Mouse (Mus musculus) retina, postnatal 1 day (tissue): ENCODE data around the gene Aip.
"Not testable (repeated sequence)": the region's sequence is repeated elsewhere in the genome, so short reads cannot be mapped to it uniquely, and the experiment has no call there.

Experiments
- DNase-seq: peaks from one replicate; pipeline ENCODE4 v3.0.0-alpha.2; 2012

The Aip gene

DNA sequence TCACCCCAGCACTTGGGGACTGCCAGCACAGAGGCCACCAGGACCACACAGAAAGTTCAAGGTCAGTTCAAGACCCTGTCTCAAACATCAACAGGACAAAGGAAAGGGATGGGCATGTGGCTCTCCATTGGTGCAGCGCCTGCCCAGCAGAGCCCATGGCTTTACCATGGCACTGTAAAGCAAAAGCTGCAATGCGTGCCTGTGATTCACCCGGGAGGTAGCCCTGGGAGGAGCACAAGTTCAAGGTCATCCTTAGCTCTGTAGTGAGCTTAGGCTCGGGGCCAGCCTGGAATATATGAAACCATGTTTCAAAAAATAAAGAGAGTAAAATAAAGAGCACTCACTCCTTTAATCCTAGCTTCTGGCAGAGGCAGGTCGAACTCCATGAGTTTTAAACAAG lies 26.2 kb upstream of the Aip start:
- no peak for DNase-seq

DNA sequence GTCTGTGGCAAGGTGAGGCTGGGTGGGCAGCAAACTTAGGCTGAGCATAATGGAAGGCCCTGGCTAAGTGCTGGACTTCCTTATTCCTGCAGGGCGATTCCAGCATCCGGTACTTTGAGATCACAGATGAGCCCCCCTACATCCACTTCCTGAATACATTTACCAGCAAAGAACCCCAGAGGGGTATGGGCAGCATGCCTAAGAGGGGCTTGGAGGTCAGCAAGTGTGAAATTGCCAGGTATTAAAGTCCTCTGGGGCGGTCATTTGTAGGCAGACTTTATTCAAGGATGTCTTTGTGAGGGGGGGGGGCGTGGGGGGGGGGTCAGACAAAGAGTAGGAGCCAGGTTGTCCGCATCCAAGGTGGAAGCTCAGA lies 25.8 kb upstream of the Aip start:
- no peak for DNase-seq

DNA sequence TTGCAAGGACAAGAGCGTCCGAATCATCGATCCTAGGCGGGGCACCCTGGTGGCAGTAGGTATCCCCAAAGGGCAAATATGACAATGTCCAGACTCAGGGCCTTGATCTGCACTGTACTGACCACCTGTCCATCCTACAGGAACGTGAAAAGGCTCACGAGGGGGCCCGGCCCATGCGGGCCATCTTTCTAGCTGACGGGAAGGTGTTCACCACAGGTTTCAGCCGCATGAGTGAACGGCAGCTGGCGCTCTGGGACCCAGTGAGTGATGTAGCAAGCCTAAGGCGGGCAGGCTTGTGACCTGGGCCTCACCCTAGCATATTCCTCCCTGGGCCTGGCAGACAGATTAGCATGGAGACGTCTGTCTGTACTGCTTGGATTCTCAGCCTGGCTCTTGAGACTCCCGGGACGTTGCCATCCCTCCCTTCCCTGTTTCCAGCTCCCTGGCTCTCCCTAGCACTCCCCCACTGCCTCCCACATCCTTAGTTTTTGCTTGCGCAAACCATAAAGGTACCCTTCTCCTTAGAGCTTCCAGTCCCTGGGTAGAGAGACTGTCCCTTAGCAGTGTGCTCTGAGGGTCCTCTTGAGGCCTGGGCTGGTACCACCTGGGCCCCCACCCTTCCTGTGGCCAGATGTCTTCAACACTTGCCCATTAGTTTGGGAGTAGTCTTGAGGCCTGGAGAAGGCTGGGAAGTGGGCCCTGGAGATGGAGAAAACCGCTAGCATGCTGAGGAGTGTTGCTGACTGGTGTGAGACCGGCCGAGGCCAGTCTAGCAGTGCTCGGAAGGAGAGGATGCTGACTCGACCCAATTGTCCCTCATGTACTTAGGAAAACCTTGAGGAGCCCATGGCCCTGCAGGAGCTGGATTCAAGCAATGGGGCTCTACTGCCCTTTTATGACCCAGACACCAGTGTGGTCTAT lies 25.2 kb upstream of the Aip start:
- no peak for DNase-seq

DNA sequence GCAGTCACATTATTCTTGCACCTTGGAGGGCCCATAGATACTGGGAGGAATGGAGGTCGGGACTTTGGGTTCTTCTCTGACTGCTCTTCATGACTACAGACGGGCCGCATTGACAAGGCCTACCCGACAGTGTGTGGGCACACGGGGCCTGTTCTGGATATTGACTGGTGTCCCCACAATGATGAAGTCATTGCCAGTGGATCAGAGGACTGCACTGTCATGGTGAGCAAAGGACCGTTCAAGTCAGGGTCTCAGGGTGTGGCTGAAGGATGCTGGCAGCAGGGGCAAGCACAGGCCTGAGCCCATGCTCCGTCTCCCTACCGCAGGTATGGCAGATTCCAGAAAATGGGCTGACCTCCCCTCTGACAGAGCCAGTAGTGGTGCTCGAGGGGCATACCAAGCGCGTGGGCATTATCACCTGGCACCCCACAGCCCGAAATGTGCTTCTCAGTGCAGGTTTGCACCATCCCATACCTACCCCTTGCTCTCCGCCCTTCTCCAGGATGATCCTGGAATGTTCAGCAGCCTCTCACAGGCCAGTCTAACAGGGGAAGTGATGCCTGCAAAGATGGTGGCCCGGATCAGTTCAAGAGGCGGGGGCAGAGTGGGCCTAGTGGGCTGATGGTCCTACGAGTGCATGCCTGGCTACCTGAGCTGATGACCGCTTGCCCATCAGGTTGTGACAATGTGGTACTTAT lies 24.3 kb upstream of the Aip start:
- DNase-seq: no peak

DNA sequence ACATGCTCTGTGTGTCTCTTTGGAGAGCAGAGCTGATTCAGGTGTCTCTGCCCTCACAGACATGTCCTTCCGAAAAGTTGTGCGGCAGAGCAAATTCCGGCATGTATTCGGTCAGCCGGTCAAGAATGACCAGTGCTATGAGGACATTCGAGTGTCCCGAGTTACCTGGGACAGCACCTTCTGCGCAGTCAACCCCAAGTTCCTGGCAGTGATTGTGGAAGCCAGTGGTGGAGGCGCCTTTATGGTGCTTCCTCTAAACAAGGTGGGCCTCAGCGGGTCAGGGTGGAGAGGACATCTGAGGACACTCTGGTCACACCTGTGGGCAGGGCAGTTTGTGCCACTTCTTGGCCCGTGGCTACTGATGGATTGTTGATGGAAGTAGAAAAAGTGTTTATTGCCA lies 23.6 kb upstream of the Aip start:
- DNase-seq: no peak

DNA sequence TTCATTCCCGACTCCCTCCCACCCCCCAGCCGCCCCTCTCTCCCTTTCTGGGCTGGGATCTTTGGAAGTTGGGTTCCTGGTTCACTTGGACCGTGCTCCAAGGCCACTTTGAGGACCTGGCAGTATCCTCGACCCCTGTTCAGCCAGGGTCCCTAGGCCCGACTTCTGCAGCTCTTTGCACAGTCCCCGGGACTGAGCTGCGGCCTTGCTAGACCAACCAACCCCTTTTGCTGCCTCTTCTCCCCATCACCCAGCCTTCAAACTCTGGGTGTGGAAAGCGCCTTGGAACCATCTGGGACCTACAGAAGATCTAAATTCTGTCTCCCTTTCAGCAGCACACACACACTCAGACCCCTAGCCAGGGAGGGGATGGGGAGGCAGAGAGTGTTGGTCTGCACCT lies 23.2 kb upstream of the Aip start:
- no peak for DNase-seq

DNA sequence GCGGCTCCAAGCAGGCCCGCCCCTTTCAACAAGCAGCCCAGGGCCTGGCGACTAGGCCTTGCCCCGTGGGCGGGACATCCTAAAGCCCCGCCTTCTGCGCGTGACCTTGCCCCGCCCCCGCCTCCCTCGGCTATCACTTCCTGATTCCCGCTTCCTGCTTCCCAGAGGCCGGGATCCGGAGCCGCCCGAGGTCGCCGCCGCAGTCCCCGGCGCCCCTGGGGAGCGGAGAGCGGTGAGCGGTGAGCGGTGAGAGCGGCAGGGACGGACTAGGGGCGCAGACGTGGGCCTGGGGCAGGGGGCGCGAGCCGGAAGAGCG lies 22.8 kb upstream of the Aip start, which contains the start of gene Coro1b:
Gene Coro1b (plus strand): TSS at position 129 of the 316 bp plus-strand sequence.
- DNase-seq: peak; percentile 96

DNA sequence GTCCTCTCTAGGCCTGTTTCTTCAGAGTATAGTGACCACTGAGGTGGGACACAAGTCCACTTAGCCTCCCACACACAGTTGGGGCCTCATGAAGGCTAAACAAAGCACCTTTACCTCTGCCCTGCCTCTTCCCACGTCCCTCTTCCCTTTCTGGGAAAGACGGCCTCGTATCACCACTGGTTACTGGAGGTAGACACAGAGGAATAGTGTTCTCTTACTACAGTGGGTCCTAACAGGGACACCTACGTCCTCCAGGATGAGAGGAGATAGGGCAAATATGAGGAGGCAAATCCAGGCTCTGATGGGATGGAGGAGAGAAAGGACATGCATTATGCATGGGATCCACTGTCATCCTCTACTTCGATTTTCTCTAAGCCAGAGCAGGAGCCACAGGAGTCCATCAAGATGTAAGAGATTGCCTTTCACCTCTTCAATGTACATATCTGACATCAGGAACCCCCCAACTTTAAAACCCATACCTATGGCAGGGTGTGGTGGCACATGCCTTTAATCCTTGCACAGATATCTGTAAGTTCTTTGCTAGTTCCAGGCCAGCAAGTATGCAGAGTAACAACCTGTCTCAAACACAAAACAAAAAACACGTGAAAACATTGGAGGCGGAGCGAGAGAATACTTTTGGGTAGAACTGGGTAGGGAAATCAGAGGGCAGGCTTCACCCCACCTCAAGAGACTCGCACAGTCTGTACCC lies 22.3 kb upstream of the Aip start:
- no peak for DNase-seq

DNA sequence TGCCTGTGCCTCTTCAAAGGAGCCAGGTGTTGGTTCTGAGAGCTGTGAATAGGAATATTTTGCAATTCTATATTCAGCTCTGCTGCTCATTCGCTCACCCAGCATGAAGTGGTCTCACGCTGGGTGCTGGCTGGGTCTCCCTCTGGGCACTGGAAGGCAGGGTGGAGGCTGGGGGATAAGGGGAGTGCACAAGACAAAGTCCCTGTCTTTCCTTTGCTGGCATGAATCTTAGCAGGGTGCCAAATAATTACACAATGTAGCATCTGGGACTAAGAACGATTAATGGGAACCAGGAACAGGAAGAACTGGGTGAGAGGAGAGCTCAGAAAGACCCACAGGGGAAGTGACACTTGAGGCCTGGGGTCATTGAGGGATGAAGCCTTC lies 21.4 kb upstream of the Aip start:
- no peak for DNase-seq

DNA sequence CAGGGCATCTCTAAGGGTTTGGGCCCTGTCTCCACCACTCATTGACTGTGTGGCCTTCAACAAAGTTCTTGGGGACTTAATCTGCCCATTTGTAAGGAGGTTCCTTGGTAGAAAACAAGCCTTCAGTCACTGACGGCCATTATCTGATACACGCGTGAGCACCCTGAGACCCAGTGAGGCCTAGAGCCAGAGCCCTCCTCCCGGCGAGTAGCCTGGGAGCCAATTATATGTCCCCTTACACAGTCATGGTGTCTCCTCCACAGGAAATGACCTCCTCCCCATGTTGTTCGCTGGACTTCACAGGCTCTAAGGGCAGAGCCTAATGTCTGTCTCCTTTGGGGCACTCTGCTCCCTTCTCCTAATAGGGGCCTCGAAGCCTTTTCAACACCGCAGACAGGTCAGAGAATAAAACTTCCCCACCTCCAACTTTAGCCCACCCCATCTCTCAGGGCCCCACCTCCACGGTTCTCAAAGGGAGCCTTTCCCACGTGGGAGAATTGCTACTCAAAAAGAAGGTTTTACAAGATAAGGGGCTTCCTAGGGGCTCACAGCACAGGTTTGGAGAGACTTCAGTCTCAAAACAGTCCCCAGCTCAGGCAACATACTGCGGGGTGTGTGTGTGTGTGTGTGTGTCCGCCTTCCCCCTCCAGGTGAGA lies 20.8 kb upstream of the Aip start:
- DNase-seq: no peak

DNA sequence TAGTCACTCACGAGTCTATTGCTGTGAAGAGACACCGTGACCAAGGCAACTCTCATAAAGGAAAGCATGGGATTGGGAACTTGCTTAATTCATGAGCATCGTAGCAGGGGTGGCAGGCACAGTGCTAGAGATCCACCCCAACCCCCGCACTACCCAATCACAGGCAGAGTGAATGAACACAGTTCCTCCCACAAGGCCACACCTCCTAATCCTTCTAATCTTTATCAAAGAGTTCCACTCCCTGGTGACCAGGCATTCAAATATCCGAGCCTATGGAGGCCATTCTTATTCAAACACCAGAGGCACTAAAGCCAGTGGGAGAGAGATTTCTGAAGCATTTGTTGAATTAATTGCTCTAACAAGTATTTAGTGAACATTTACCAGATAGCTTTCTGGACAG lies 20.3 kb upstream of the Aip start:
- DNase-seq: no peak

DNA sequence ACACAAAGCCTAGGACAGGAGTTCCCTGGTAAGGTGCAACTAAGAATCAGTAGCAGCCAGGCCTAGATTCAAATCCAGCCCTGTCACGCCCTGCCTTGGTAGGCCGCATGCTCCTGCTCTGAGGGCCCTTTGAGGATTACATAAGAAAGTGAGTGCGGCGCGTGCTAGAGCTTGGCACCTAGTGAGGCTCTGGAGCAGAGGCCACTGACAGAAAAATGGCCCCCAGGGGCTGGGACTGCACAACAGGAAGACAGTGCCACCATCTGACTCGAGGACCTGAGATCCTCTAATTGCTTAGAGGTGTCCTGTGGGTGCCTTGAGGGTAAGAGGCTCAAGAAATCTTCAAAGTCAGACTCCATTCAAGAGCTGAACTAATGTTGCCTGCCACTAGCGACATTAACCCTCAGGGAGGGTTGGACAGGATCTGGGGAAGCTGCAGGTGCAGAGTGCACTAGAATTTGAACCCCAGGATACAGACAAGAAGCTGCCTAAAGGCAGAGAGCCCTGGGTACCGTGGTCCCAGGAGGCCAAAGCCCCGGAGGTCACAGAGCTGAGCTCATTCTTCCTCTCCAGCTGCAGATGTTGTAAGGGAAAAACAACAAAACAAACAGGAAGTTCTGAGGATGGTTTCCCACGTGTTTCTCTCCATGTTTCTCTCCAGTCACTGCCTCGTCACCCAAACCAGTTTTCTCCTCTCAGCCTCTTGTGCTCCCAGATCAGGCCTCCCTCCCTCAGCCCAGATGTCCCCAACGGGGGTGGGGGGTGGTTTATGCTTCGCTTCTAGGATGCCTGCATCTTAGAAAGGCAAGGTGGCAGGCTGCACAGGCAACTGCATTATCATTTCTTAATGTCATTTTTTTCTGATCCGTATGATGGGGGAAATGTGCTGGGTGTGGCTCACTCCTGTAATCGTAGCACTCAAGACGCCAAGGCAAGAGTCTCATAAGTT lies 19.2 kb upstream of the Aip start:
- no peak for DNase-seq

DNA sequence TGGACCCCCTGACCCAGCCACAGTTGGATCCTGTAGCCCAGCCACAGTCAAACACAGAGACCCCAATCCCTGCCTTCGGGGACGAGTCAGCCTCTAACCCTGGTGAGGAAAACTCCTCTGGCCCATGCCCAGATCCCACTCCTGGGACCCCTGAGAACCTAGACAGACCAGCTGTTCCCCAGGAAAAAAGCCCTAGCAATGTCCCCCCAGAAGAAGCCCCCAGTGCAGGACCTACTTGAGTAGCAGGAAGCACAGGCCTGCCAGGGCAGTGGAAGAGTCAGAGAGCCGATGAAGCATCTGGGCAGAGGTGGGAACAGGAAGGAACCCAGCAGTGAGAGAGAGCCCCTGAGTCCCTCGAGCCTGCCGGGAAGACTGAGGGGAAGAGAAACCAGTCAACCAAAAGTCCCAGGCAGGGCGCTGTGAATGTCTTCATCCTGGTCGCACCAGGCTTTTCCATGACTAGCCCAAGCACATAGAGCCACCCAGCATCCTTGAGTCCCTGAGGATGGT lies 18.2 kb upstream of the Aip start, which contains the start of gene Cabp4:
Gene Cabp4 (minus strand): TSS at position 275 of the 510 bp plus-strand sequence.
- no peak for DNase-seq

DNA sequence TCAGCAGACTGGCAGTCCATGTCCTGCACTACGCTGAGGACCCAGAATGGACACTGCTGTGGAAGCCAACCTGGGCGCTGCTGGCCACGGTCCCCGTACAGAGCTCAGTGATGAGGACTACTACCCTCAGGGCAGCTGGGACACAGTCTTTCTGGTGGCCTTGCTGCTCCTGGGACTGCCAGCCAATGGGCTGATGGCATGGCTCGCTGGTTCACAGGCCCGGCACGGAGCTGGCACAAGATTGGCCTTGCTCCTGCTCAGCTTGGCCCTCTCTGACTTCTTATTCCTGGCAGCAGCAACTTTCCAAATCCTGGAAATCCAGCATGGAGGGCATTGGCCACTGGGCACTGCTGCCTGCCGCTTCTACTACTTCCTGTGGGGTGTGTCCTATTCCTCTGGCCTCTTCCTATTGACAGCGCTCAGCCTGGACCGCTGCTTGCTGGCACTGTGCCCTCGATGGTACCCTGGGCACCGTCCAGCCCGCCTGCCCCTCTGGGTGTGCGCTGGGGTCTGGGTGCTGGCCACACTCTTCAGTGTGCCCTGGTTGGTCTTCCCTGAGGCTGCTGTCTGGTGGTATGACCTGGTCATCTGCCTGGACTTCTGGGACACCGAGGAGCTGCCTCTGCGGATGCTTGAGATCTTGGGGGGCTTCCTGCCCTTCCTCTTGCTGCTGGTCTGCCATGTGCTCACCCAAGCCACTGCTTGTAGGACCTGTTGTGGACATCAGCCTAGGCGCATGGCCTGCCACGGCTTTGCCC lies 16.9 kb upstream of the Aip start:
- no peak for DNase-seq

DNA sequence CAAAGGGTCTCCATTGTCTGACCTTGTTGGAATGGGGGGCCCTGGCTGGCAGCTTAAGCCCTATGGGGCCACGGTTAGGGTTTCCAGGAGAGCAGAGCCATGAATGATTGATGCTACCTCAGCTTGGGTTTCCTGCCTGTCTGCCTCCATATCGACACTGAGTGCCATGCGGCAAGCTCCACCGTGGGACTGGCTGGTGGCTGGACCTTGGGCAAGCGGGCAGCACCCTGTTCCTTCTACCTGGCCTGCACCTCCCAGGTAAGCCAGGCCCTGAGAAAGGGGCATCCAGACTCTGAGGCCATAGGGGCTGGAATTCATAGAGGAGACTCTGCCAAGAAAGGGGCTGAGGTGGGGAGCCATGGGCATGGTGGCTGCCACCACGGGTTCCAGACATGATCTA lies 14.5 kb upstream of the Aip start:
- DNase-seq: no peak

DNA sequence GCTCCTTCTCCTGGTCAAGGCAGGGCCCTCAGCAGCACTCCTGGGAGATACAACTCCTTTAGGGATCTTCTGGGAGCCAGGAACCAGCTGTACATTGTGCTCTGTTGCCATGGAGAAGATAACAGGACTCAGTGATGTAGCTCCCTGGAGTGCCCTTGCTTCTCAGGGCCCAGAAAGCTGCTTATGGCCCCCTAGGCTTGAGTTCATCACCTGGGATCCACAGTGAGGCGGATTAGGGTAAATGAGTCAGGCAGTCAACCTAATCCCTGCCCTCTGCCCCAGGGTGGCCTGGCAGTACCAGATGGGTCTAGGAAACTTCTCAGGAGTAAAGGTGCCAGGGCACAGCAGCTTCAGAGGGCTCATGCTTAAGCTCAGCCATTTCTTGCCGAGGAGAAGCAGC lies 13.8 kb upstream of the Aip start, which contains the start of gene Gpr152:
Gene Gpr152 (plus strand): TSS at position 342 of the 400 bp plus-strand sequence.
- peak; percentile 71 for DNase-seq

DNA sequence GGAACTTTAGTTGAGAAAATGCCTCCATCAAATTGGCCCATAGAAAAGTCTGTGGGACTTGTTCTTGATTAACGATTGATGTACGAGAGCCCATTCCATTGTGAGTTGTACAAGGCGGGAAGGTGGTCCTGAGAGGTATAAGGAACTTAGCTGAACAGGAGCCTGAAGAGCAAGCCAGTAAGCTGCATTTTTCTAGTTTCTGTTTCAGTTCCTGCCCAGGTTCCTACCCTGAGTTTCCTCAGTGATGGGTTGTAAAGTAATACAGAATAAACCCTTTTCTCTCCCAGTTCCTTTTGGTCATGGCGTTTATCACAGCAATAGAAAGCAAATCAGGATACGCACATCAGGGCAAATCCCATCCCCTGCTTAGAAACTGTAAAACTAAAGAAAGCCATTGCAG lies 12.3 kb upstream of the Aip start:
- DNase-seq: no peak

DNA sequence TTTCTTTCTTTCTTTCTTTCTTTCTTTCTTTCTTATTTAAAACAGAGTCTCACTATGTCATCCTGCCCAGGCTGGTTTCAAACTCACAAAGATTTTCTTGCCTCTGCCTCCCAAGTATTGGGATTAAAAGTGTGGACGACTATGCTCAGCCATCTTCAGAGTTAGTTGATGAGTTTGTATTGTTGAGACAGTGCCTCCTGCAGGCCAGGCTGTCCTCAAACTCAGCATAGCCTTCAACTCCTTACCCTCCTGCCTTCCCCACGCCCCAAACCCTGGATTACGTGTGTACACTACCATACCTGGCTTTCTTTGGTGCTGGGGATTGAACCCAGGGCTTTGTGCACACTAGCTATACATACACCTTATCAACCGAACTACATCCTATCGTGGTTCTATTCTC lies 10.8 kb upstream of the Aip start:
- no peak for DNase-seq

DNA sequence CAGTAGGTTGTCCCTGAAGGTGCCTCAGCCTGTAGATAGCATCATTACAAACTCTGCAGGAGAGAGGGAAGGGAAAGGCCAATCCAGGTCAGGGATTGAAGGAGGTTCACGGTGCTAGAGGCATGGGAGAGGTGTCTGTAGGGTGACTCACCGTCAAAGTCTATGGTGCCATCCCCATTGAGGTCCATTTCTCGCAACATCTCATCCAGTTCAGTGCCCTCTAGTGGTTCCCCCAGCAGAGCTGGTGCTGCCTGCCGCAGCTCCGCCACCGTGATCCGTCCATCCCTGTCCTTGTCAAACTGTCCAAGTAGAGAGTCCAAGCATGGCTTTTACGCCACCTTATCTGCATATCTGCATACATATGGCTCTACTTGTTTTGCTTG lies 10.3 kb upstream of the Aip start:
- peak; percentile 30 for DNase-seq

DNA sequence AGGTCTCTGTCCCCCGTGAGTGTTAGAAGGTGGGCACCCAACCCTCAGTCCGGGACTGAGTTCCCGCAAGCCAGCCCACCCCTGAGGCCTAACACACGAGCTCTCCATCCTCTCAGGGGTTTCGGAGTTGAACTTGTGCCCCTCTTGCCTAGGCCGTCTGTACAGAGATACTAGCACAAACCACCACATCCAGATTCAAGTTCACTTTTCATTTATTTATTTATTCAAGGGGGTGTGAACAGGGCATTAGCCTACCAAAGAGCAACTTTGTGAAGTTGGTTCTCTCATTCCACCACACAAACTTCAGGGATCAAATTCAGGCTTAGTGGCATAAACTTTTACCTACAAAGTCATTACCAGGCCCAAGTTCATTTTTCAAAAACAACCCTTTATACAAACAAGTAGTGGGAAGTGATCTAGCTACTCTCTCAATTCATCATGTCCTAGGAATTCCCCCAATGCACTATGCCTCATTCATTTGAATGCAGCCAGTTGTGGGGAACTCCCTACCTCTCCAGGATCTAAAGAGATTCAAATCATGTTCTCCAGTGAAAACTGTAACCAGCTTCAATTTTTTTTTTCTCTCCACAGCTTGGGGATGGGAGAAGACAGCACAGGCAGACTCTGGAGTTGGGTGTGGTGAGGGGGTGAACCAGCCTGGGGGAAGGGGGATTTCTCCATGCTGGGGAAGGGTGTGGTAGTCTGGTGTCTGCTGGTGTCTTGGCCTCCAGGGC lies 9.7 kb upstream of the Aip start:
- DNase-seq: not testable (repeated sequence)
